Mouse (Mus musculus): ENCODE results near the gene C1qc.

Gene C1qc
- long read RNA-seq, experiment 1, transcript C1qc-201 (3 exons, 1,203 nt) = major isoform, 93 of 106 reads
- long read RNA-seq, experiment 1, partial matches to known transcripts = 4 of 106 reads
- long read RNA-seq, experiment 1, other reads (novel, unspliced or antisense) = 9 of 106 reads
- long read RNA-seq, experiment 2, transcript C1qc-201 (3 exons, 1,203 nt) = major isoform, 108 of 120 reads
- long read RNA-seq, experiment 2, partial matches to known transcripts = 4 of 120 reads
- long read RNA-seq, experiment 2, other reads (novel, unspliced or antisense) = 8 of 120 reads

DNA sequence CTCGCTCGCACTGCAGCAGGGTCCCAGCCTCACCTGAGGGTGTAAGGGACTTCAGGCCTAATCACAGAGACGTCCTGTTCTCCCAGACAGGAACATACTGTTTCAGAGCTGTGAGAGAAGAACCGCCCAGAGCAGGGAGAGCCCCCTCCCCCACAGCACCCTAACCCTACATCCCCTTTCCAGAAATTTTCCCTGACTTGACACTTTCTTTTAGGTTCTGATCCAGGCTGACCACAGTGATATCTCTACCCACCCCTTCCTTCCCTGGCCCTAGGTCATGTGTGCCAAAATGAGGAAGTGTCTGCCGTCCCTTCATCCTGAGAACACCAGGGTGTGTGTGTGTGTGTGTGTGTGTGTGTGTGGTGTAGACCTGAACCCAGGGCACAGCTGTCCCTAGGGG lies at the start of gene C1qc:
C1qc (minus strand) TSS at position 255 of the 400 bp plus-strand sequence.
- intact Hi-C loops (cut with DNase I) = no loop called here

DNA sequence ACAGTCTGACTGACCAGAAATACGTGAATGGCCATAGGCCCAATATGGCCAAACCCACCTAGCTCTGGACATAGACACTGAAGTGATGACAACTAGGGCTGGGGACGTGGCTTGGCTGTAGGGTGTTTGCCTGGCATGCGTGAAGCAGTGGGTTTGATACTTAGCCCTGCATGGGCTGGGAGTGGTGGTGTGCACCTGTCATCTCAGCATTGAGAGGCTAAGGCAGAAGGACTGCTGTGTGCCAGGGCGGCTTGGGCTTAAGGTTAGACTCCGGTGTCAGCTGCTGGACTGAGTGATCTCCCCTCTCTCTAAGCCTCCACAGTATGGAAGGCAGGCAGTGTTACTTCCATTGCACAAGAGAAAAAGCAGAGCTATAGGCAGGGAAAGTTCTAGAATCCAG lies 45.1 kb upstream of the C1qc start:
- intact Hi-C loops (cut with DNase I) = no loop called here

DNA sequence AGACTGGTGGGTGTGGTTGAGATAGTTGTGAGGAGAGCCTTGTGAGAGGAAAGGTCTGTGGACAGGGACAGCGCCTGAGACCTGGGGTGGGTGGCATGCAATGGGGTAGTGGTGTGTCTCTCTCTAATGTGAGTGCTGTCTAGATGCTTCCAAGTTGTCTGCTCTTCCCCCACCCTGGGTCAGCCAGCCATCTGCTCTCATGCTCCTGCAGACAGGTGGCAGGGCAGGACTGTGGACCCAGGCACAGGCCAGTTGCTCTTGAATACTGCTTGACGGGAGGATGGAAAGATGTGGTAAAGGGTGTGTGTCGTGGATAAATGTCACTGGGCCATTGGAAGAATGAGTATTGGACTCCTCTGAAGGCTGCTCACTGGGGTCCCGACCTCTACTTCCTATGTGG lies 44.5 kb upstream of the C1qc start:
- intact Hi-C loops (cut with DNase I) = no loop called here

DNA sequence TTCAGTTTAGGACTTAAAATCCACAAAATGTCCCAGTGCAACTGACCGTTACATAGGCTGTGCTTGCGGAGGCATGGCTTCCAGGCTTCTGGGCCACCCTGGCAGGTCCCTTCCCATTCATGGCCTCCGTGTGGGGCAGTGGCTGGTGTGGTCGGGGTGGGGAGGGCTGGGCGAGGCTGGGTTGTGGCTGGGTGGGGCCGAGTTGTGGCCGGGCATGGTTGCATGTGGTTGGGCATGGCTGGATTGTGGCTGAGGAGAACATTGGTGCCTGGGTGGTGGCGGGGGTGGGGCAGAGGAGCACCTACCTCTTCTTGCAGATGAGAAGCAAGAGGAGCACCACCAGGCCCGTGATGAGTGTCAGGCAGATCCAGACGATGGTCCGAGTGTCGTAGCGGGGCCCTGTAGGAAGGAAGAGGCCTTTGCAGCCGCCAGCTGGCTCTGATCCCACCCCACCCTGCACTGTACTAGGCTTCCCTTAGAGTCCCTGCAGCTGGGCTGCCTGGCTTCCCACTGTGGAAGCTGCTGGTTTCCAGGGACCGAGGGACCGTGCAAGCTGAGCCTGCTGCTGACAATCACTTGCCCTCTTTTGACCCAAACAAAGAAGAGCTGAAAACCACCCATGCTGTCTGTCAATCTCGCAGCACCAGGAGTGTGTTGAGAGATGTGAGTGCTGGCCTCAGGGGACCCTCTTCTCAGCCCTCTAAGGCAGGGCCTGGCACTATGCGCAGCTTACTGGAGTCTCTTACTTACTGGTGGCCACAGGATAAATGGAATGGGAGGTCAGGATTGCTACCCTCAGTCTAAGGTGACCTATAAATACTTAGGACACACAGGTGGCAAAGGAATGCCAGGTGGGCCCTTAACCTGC lies 42.1 kb upstream of the C1qc start:
- intact Hi-C loops (cut with DNase I) = no loop called here

DNA sequence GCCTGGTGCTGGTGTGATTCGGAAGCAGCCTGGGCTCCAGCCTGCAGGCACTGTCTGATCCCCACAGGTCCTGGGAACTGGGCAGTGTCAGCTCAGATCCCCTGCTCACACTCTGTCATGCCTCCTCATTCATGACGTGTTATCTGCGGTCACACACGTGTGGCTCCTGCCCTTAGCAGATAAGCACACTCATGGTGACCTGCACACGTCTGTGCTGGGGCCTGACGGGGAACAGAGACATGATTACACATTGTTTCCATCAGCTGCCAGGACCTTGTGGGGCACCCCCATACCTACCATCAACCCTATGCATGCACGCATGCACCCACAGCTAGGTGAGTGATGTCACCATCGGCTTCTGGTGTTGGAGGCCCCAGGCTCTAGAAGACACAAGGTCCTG lies 37.6 kb upstream of the C1qc start:
- intact Hi-C loops (cut with DNase I) = no loop called here

DNA sequence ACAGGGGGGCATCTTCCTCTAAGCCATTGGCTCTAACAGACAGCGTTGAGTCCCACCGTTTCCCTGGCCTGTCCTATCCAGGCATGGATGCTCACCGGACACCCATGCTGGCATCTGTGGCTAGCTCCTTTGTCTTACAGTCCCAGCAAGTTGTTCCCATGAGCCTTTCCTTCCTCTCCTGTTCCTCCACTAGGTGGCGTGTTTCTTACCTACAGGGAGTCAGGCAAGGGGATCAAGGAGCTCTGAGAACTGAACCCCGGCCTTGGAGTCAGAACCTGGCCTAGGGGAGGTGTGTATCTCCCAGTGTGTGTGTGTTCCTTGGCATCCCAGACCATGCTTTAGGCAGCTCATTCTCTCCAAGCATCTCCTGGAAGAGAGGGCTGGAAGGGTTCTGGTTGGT lies 36.1 kb upstream of the C1qc start:
- intact Hi-C loops (cut with DNase I) = loop anchor here (5.0 kb wide), 1 partner anchor 43 kb away; no protein-coding TSS in a partner anchor

DNA sequence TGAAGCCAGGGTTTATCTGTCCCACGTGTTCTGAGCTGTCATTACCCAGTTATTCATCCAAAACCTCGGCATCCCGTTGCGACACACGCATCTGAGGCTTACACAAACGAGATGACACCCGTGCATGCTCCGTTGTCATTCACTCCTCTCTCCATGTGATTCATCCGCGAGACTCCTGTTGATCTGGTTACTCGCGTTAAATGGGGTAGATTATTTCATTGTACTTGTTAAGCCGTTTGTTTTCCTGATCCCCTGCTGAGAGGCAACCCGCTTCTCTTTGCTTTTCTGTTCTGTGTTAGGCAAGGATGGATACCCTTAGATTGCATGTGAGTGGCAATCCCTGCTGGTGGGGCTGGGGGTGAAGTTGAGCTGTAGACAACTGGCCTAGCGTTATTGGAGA lies 32.9 kb upstream of the C1qc start:
- intact Hi-C loops (cut with DNase I) = loop anchor here (5.0 kb wide), 1 partner anchor 46 kb away; no protein-coding TSS in a partner anchor

DNA sequence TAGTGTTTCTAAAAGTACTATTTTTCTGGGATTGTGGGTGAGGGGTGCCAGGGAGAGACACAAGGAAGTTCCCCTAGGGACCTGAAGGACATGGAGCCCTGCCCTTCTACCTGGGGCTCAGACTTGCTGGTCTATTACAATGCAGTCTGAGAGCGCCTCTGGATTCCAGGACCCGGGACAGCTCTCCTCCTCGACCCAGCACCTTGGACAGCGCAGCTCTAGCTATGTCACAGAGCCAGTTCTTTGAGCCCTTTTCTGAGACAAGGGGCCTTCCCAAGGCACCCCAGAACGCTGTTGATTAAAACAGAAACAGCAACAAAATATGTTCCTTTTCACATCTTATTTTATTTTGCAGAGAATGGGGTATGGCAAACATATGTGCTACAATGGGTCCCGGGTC lies 31.7 kb upstream of the C1qc start:
- intact Hi-C loops (cut with DNase I) = no loop called here

DNA sequence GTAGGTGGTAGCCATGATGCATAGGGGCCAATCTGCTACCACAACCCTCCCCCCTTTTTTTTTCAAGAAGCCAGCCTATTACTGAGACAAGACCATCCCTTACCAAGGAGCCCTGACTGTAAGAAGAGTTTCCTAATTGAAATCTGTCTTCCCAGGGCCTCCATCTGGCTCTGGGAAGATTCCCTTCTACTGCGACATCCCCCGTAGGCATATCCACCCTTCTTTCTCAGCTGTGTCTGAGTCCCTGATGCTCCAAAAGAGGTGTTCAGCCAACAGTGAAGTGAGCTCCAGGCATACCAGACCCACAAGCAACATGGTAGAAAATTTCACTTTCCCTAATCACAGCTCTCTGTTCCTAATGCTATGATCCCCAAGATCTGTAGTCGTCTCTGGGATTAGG lies 26.7 kb upstream of the C1qc start:
- intact Hi-C loops (cut with DNase I) = no loop called here

DNA sequence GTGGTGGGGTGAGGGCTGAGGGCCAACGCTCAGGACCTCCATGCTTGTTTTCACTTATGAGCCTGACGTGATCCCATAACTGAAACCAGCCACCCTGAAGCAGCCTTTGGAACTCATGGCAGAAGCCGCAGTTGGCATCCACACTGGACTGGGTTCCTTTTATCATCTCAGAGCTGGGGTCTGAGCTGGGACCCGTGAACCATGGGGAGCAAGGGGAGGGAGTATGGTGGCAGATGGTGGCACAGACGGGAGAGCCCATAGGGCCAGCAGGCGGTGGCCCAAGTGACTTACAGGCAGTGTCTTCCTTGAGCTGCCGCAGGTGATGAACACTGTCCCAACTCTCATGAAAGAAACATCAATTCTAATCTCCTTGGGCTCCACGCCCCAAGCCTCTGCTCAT lies 26.0 kb upstream of the C1qc start:
- intact Hi-C loops (cut with DNase I) = no loop called here

DNA sequence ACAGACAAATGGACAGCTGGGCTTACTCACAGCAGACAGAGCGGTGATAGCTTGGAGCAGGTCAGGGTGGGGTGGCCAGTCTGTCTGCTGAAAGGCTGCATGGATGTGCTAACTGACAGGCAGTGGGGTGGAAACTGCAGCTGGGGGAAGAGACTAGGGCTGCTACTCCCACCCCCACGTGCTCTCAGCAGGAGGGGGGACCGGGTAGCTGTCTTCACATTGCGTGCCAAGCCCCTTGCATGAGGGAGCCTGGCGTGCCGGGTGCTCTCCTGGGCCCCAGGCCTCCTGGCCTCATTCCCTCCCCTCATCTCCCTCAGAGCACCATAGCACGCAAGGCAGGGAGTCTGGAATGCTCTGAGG lies 24.3 kb upstream of the C1qc start:
- intact Hi-C loops (cut with DNase I) = no loop called here

DNA sequence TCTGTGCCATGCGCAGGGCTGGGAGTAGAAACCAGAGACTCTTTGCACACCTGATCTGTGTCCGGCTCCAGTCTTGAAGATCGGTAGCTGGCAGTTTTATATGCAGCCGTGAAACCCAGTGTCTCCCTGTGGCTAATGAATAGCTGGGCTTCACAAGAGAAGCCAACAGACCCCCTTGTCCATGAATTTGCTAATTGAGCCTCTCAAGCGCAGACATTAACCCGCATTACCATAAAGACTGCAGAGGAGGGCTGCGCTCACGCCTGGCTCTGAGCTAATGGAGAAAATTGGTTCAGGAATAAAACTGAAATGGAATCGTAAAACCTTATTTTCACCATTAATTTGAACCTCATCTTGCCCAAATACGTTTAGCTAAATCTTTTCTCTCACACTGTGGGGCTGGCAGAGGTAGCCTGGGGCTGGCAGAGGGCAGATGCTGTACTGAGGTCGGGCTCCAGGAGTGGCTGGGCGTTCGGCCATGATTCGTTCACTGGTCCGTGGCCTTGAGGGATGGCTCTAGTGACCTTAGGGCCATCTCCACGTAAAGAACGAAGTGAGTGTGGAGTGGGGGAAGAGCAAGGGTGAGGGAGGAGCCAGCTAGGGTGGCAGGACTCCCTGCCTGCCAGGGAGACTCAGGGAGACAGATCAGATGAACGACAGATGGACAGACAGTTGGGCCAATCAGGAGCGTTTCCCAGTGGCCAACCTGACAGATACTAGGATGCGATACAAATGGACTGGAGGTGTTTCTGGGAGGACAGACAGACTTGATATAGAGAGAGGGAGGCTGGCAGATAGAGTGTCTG lies 23.7 kb upstream of the C1qc start:
- intact Hi-C loops (cut with DNase I) = no loop called here

DNA sequence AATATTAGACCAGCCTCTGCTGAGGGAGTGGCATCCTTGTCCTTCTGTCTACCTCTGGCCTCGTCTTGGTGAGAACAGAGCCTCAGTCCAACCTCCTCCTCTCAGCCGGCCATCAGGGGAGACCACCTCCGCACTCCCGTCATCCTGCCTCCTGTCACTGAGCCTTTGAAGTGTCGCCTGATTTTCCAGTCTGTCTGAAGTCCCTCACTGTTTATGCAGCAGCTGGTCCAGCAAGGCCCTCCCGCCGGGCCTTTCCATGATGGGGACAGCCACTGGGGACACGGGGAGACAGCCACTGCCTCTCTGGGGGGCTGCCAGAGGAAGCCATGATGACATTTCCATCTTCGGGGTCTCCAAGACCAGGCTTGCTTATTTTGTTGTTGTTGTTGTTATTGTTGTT lies 20.0 kb upstream of the C1qc start:
- intact Hi-C loops (cut with DNase I) = no loop called here

DNA sequence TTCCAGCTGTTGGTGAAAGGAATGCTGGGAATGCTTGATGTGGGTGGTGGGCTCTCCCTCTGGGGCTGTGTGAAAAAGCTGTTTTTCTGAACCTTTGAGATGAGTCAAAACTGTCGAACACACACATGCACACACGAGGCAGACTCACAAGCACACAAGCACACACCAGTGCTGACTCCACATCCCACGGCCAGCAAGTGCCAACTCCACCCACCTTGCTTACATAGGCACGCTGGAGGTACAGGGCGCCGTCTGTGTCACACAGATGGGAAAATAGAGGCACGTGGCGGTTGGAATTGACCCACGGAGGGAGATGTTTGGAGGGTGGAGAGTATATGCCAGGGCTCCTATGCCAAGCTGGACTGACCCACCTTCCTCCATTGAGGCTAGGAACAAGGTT lies 18.9 kb upstream of the C1qc start:
- intact Hi-C loops (cut with DNase I) = no loop called here

DNA sequence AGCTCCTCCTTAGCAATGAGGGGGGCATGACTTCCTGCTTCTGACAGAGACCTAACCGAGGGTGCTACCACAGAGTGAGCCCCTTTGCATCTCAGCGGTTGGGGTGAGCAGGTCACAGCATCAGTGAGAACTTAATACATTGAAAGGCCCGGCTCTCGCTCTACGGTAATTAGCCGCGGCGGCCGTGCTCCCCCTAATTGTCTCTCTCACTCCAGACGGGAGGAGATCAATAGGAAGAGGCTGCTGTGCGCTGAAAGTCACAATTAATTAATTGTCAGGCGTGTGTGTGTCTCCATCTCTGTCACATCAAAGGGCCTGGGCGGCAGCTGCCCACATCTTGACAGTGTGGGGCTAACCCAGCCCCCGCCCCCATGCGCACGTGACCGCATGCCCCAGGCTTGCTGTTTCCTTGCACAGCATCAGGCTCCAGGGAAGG lies 18.4 kb upstream of the C1qc start:
- intact Hi-C loops (cut with DNase I) = no loop called here

DNA sequence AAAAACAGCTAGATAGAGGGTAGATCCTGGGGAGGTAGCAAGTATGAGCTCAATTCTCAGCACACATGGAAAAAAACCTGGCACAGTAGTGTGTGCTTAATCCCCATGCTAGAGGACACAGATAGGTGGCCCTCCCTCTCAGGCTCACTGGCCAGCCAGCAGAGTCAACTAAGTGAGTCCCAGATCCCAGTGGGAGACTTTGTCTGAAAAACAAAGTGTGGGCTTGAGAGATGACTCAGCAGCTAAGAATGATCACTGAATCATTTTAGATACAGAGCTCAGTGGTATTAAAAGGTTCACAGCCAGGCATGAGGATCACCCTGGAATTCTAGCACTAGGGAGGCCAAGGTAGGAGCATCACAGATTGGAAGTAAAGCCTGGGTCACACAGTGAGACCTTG lies 14.9 kb upstream of the C1qc start:
- intact Hi-C loops (cut with DNase I) = loop anchor here (5.0 kb wide), 2 partner anchors 64 to 164 kb away; no protein-coding TSS in a partner anchor

DNA sequence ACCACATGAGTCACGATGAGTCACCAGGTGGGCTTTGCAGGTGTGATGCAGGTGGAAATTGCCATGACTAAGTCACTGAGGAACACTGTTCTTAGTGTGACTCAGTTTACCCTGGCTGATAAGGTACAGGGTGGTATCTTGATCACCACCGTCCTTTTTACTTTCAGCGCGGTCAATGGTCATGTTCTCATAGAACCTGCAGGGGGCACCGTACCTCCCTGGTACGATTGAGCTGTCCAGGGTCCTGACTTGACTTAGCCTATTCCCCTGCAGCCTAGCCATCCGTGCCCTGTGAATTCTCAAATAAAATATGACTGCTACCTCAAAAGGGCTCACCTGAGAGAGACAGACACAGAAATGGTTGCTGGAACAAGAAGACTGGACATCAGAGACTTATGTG lies 14.2 kb upstream of the C1qc start:
- intact Hi-C loops (cut with DNase I) = loop anchor here (5.0 kb wide), 2 partner anchors 65 to 165 kb away; no protein-coding TSS in a partner anchor

DNA sequence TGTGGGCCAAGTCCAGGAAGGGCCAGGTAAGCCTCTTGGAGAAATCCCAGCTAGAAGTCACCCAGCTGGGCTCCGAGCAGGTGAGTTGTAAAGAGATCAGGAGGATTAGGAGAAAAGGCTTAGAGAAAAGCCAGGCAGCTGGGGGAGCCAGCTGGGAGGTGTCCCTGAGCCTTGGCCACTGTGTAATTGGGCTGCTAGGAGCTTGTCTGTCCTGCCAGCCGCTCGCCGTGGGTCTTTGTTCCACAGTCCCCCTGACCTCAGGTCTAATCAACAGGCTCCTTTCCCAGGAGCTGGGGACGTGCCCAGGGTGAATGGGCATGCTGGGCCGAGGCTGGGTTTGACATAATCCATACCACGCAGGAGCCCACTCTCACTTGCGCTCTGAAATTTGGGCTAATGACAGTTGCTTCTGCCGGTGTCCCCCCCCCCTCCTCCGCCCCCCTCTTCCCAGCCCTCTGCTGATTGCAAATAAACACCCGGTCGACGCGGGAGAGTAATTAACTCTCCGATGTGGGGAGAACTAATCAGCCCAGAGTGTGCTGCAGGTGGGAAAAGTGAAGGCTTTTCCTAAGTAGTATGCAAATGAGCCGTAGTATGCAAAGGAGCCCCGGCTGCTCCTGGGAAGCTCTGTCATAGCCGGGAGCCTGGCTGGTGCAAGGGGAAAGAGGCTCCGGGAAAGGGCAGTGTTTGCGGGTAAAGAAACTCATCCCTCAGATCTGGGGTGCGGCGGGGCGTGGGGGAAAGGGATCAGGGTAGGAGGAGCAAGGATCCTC lies 12.1 kb upstream of the C1qc start:
- intact Hi-C loops (cut with DNase I) = loop anchor here (5.0 kb wide), 2 partner anchors 67 to 167 kb away; no protein-coding TSS in a partner anchor

DNA sequence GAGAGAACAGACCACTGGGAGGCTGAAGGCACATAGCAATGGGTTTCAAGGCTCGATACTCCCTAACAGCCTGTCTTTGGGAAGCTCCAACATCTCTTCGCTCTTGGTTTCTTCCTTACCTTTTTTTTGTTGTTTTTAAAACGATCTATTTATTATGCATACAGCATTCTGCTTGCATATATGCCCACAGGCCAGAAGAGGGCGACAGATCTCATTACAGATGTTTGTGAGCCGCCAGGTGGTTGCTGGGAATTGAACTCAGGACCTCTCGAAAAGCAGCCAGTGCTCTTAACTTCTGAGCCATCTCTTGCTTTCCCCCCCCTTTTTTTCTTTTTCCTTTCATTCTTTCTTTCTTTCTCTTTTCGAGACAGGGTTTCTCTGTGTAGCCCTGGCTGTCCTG lies 6.3 kb upstream of the C1qc start:
- intact Hi-C loops (cut with DNase I) = no loop called here

DNA sequence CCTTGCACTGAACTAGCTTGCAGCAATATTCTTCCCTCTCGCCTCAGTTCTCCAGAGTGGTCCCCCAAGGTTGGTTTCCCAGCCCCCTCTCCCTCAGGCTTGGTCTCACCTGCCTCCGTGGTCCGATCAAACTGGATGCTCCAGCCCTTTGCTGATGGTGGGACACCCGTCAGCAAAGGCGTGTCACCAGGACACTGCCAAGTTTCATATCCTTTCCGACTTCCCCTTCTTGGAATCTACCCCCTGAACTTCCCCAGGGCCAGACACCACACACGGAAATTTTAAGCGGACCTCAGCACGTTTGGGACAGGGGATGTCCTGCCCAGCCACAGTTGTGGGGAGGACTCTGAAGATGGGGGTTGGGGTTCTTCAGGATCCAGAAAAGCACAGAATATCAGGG lies 5.8 kb upstream of the C1qc start, which contains the start of gene C1qa:
C1qa (minus strand) TSS at position 167 of the 400 bp plus-strand sequence.
- intact Hi-C loops (cut with DNase I) = no loop called here

DNA sequence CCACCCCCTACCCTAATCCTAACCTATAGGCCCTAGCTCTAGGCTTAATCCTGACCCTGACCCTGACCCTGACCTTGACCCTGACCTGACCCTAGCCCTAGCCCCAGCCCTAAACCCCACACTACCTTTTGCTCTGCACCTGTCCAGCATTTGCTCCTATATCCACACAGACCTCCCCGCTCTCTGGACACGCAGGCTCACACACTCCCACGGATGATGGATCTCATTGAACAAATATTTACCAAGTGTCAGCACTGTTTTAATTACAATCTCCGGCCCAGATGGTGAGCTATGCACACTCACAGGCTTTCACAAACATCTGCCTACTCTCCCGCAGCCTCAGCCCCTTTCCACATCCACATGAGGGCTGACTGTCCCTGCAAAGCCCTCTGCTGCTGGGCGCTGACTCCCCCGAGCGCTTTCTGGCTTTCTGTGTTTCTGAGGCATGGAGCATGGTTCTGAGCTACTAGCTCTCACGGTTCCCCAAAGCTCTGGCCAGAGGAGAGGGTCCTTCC lies 5.3 kb upstream of the C1qc start:
- intact Hi-C loops (cut with DNase I) = no loop called here
